Mouse (Mus musculus) adrenal gland, adult 18-20 months (tissue): ENCODE results near the gene Pabpn1. TPM values are rescaled to one million over a fixed set of nuclear protein-coding genes. Genes with fewer than 3 reads are reported as not detected.
"Not testable (repeated sequence)": the region's sequence is repeated elsewhere in the genome, so short reads cannot be mapped to it uniquely, and the experiment has no call there.

Source experiments
- DNase-seq, 2 experiments: peaks; one replicate each; pipeline ENCODE4 v3.0.0; 2021 to 2022; ENCODE audit warnings: low spot score in 2 of 2
- total RNA-seq, 2 experiments: library from RNA; stranded (reverse); gene quantifications; 1 replicate in 1 of 2; 2 replicates in 1 of 2; pipeline ENCODE4 v1.2.3; 2021

Gene Pabpn1
- total RNA-seq, 2 experiments from 2014 or later, result 137 to 177 TPM

DNA sequence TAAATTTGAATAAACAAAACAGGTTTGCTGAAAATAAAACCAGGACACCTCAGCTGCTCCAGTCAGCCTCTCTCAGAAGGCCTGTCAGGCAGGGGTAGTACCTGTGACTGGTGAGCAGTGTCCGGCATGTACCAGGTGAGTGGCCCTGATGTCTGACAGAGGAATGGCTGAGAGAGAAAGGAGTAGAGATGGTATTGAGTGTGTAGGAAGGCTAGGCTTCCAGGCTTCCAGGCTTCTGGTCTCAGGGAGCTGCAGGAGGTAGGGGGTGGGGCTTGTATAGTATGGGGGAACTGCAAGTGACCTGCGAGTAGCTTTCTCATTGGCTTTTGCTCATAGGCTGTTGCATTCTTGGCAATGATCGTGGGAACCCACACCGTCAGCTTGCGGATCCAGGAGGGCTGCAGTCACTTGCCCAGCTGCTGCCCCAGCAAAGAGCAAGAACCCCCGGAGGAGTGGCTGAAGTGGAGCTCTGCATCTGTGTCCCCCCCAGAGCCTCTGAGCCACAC is 40.4 kb downstream of the Pabpn1 start, which contains the start of gene Il25:
TSS of gene Il25 (plus strand) at position 51 of the 506 bp plus-strand sequence.
- DNase-seq, result no peak

- DNase-seq, result no peak
These were observed 43.9 kb downstream of the Pabpn1 start, which contains the start of gene Cmtm5 for GRCm38 (mm10) chr14:54935904-54936830. Gene Cmtm5, plus strand, starts transcription at chr14:54936261.

DNA sequence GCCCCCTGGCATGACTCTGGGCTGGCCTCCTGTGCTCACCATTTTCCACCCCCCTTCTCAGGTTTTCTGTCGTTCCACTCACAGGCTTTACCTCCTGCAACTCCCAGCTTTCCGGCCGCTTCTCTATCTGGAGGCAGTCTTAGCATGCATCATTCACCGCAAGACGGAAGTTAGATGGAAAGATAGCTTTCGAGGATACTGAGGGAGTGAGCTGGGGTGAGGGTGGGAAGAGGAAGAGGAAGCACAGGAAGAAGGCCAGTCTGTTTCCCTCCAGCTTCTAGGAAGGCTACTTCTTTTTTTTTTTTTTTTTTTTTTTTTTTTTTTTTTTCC is 44.5 kb downstream of the Pabpn1 start:
- DNase-seq, result no peak

DNA sequence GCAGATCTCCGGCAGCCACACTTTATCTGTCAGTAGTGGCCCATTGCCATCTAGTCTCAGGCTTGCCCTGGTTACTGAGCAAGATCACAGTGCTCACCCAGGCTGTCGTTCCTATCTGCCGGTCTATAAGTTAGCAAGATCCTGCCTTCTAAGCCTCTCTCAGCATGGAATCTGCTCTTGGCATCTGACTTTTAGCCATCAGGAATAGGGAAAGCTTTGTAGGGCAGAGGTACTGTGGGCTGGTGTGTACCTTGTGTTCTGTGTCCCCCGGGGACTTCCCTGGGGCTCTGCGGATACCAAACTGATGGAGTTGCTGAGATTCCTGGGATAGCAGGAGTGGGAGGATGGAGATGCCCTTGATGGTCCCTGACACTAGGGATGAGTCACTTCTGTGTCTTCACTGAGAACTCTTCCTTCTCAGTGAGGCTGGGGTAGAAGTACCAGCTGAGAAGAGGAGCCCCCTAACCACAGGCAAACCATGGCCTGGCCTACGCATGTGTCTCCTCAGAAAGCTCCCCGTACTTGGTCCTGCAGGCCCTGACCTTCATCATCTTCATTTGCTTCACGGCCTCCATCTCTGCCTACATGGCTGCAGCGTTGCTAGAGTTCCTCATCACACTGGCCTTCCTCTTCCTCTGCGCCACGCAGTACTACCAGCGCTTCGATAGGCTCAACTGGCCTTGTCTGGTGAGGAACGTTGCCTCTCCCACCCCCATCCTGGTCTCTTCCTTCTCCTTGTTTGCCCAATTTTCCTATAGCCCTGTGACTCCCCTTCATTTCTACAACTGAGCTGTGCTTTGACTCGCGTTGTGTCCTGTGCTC is 45.3 kb downstream of the Pabpn1 start:
- no peak for DNase-seq

GRCm38 (mm10) chr14:54938431-54939219 is 46.3 kb downstream of the Pabpn1 start:
- no peak for DNase-seq

DNA sequence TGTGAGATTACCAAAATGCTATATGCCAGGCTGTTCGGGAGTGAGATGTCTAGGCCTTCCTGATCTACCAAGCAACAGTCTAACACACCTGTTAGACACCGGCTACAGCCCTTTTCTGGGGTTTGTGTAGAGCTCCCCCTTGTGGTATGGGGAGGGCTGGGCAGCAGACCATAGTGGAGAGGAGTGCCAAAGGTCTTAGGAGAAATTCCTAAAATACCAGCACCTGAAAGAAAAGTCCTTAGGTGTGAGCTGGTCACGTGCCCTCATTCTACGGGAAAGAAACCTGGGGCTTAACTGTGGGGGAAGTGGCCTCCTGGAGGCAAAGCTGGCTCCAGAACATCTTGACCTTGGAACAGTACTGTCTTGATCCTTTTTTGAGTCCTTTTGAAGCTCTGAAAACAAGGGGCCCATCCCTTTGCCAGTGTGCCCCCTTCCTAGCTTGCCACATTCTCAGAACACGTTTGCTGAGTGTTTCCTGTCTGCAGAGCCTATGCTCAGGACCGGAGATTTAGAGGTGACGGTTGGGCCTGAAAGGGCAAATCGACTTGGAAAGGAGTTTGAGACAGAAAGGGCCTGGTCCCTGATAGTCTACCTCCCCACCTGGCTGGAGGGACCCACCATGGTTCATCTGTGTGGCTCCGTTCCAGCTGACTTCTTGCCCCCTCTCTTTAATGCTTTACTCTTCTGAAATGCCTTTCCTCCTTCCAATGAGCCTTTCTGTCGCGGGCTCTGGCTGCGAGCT is 47.3 kb downstream of the Pabpn1 start:
- peak; percentile 62 to 66 for DNase-seq

- no peak for DNase-seq
These were observed 47.9 kb downstream of the Pabpn1 start for GRCm38 (mm10) chr14:54940176-54940530.

GRCm38 (mm10) chr14:54941024-54941978 is 49.0 kb downstream of the Pabpn1 start:
- no peak for DNase-seq

GRCm38 (mm10) chr14:54942479-54942878 is 50.2 kb downstream of the Pabpn1 start:
- no peak for DNase-seq

- DNase-seq, result no peak
These were observed 51.7 kb downstream of the Pabpn1 start for GRCm38 (mm10) chr14:54943971-54944370.

- DNase-seq, result no peak
These were observed 52.6 kb downstream of the Pabpn1 start for GRCm38 (mm10) chr14:54944939-54945338.

GRCm38 (mm10) chr14:54945975-54946704 is 53.8 kb downstream of the Pabpn1 start:
- DNase-seq, result no peak

GRCm38 (mm10) chr14:54947008-54947407 is 54.7 kb downstream of the Pabpn1 start:
- DNase-seq, result not testable (repeated sequence)

Other genes starting within 250 kb of the Pabpn1 start
- gene 1700123O20Rik, start 206.3 kb upstream of the Pabpn1 start, total RNA-seq, result 10 to 100 TPM; 43.5 to 43.7 TPM
- gene Acin1, start 205.6 kb upstream of the Pabpn1 start, total RNA-seq, result 100 to 1,000 TPM; 162 to 171 TPM
- not detected for gene Gm29776, start 193.7 kb upstream of the Pabpn1 start, total RNA-seq
- gene Cebpe, start 180.3 kb upstream of the Pabpn1 start, total RNA-seq, result under 1 TPM in 1 of 2 experiments, not detected in 1; 0.23 TPM
- gene Slc7a8, start 110.6 kb upstream of the Pabpn1 start, total RNA-seq, result 10 to 100 TPM; 24.6 to 55.6 TPM
- gene Rnf212b, start 78.4 kb upstream of the Pabpn1 start, total RNA-seq, result under 1 TPM in 1 of 2 experiments, not detected in 1; 0.51 TPM
- 10 to 100 TPM; 12.8 to 15.6 TPM for gene Homez, start 21.5 kb upstream of the Pabpn1 start, total RNA-seq
- gene Ppp1r3e, start 14.9 kb upstream of the Pabpn1 start, total RNA-seq, result 10 to 100 TPM; 14.2 to 17.2 TPM
- gene Bcl2l2, start 9.1 kb upstream of the Pabpn1 start, total RNA-seq, result 10 to 100 TPM; 53.1 to 59.3 TPM
- gene Gm20521, start 9.1 kb upstream of the Pabpn1 start, total RNA-seq, result 1 to 10 TPM; 1.2 to 3.9 TPM
- gene Slc22a17, start 20.6 kb downstream of the Pabpn1 start, total RNA-seq, result 10 to 100 TPM; 36.7 to 43.9 TPM
- gene Efs, start 33.6 kb downstream of the Pabpn1 start, total RNA-seq, result 1 to 10 TPM; 2.4 to 4.9 TPM
- not detected for gene Il25, start 40.2 kb downstream of the Pabpn1 start, total RNA-seq
- under 1 TPM in 1 of 2 experiments, not detected in 1; 0.96 TPM for gene Cmtm5, start 43.8 kb downstream of the Pabpn1 start, total RNA-seq
- gene Myh6, start 74.4 kb downstream of the Pabpn1 start, total RNA-seq, result under 1 TPM in 1 of 2 experiments, not detected in 1; 0.42 TPM
- gene Gm17428, start 84.4 kb downstream of the Pabpn1 start, total RNA-seq, result not detected
- gene Myh7, start 102.1 kb downstream of the Pabpn1 start, total RNA-seq, result under 1 TPM in 1 of 2 experiments, not detected in 1; 0.42 TPM
- gene Ngdn, start 123.0 kb downstream of the Pabpn1 start, total RNA-seq, result 10 to 100 TPM; 38.2 to 43.2 TPM
- 1 to 10 TPM; 6.1 to 7.4 TPM for gene Zfhx2, start 199.8 kb downstream of the Pabpn1 start, total RNA-seq
- 10 to 100 TPM; 10.9 to 12.0 TPM for gene Thtpa, start 202.3 kb downstream of the Pabpn1 start, total RNA-seq
- gene Ap1g2, start 214.1 kb downstream of the Pabpn1 start, total RNA-seq, result 10 to 100 TPM; 25.8 to 29.4 TPM
- gene Jph4, start 224.4 kb downstream of the Pabpn1 start, total RNA-seq, result 1 to 10 TPM; 3.0 TPM